Mouse (Mus musculus): Measurements from ENCODE around the gene Card19. TPM values are rescaled to one million over a fixed set of nuclear protein-coding genes. Genes with fewer than 3 reads are reported as not detected.

Gene Card19
- 32.1 and 34.4 TPM in 2 replicates for polyA plus RNA-seq (2014; fragmentation: Nextera tagmentation; extraction: Ambion mirVana)

DNA sequence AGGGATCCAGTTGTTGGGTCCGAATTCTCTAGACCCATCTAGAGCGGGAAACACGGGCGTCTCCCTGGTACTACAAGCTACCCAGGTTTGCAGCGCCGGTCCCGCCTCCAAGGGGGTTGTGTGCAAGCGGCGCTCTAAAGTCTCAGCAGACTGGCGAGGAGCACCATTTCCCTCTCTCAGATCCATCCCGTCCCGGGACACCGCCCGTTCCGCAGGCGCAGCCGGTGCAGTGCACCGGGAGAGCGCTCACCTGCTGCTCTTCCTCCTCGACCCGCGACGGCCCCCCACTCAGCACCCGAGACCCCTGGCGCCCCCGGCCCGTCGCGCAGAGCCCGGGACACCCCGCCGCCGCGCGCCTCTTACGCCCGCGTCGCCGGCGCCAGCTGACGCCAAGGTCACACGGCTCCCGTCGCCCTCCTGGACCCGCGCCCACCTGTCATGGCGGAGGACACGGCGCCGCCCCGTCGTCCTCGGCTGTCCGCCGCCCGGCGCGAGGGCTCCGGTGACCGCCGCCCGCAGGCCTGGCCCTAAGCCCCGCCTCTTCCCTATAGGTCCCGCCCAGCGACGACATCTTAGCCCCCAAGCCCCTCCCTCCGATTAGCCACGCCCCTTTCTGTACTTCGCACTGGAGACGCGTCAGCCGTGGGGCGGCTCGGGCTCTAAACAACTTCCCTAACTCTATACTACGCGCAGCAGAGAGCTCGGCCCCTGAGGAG lies at the start of gene Card19:
Gene Card19 (minus strand): TSS at position 534 of the 716 bp plus-strand sequence.
- no peaks in the 10 kb centered on the region for H3K36me3 ChIP-seq (replicated peaks; ENCODE audit: control insufficient read depth, insufficient read depth, low read depth, low read length)
- H3K27ac ChIP-seq (replicated peaks; ENCODE audit: low read depth, low read length), result no peak within 1 kb of the TSS
- peak; percentile 82 for ATAC-seq (replicated peaks; ENCODE audit: insufficient number of reproducible peaks, low FRiP score, low TSS enrichment, low read depth)
- peak; percentile 97 for DNase-seq (ENCODE audit: low spot score)
- WGBS, result under 1% methylated on average over 76 of the region's 78 CpGs
- peak within 1 kb of the TSS; percentile 76 for H3K4me3 ChIP-seq (ENCODE audit: low read depth, low read length)
- H3K4me2 ChIP-seq (ENCODE audit: low read depth, low read length), result peak within 1 kb of the TSS; percentile 89
- no peaks in the 10 kb centered on the region for H3K27me3 ChIP-seq (ENCODE audit: control insufficient read depth, insufficient read depth, low read length)
- no peaks in the 10 kb centered on the region for H3K9me3 ChIP-seq (replicated peaks; ENCODE audit: control insufficient read depth, low read length)
- H3K9ac ChIP-seq (replicated peaks; ENCODE audit: low read length), result peak within 1 kb of the TSS; percentile 76
- peaks cover 2% of the 10 kb centered on the region; the same call in 1 of the 2 replicates for H3K4me1 ChIP-seq (ENCODE audit: control insufficient read depth, insufficient read depth, low read length)

DNA sequence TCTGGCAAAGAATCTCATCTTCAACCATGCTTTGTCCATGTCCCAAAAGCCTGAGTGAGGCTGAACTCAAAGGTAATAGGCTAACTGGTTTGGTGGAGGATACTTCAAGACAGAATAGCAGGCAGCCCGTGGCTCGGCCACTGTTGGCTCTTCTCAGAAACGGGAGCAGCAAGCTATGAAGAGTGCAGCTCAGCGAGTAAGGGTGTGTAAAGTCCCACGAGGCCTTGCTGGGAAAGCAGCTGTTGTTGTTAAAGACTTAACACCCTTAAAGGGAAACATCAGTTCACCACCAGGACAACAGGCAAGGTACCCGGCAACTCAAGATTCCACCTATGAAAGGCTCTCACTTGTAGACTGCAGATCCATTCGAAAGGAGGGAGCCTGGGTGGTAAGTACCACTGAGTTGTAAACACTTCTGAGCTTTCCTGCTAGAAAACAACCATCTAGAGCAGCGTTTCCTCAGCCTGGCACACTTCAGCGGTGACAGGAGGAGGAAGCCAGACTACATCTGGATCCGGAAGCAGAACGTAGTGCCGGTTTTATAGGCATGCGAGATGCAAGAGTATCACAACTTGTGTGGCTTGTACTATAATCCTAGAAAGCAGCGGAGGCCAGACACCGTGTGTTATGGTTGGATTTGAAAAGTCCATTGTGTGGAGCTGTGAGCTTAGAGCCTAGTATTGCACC lies 44.3 kb upstream of the Card19 start:
- Histone ChIP-seq H3K4me1 (ENCODE audit: control insufficient read depth, insufficient read depth, low read length) (no peaks in the 10 kb centered on the region), H3K9me3 (replicated peaks; ENCODE audit: control insufficient read depth, low read length) (no peaks in the 10 kb centered on the region), H3K4me3 (ENCODE audit: low read depth, low read length) (no peak overlapping the region), H3K36me3 (replicated peaks; ENCODE audit: control insufficient read depth, insufficient read depth, low read depth, low read length) (no peaks in the 10 kb centered on the region), H3K27ac (replicated peaks; ENCODE audit: low read depth, low read length) (no peak overlapping the region), H3K9ac (replicated peaks; ENCODE audit: low read length) (no peak overlapping the region), H3K27me3 (ENCODE audit: control insufficient read depth, insufficient read depth, low read length) (no peaks in the 10 kb centered on the region), H3K4me2 (ENCODE audit: low read depth, low read length) (no peak overlapping the region)
- 85% methylated on average over 15 of the region's 15 CpGs for WGBS
- ATAC-seq (replicated peaks; ENCODE audit: insufficient number of reproducible peaks, low FRiP score, low TSS enrichment, low read depth) (no peak), DNase-seq (ENCODE audit: low spot score) (no peak)

DNA sequence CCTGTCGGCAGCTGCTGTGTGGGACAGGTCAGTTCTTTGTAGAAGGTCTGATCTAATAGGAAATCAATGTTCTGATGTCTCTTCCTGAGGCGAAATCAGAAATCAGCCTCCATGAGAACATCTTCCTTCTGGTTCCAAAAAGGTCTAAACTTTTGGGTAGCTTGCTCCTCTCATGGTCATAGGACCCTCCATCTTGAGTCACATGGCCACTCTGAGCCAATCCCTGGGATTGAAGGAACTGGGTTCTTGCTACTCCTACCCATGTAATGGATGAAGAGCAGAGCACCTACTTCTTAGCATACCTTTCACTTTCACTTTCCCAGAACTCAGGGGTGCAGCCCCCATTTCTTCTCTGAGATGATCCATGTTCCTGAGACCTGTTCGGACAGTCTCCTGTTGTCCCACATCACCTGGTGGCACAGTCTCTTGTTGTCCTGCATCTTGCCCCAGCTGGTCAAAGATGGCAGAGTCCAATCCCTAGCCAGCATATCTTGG lies 42.0 kb upstream of the Card19 start:
- no peak overlapping the region for H3K27ac ChIP-seq (replicated peaks; ENCODE audit: low read depth, low read length)
- 64% methylated on average over 3 of the region's 3 CpGs for WGBS
- ATAC-seq (replicated peaks; ENCODE audit: insufficient number of reproducible peaks, low FRiP score, low TSS enrichment, low read depth), result no peak

DNA sequence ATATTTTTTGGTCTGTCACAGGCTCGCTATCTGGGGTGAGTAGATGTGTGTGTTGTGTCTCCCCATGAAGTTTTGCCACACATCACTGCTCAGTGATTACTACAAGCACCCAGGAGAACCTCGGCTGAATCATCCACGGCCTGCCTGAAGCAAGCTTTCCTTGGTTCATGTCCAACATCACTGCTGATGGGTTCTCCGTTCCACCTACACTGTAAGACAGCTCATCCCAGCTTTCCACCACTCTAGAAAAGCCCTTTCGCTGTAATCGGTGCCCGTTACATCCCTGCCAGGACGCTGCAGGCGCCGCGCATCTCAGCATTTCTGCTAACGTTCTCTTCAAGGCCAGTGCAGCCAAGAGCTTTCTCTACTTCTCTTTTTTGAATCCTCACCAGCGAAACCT lies 36.9 kb upstream of the Card19 start:
- H3K36me3 ChIP-seq (replicated peaks; ENCODE audit: control insufficient read depth, insufficient read depth, low read depth, low read length), result no peaks in the 10 kb centered on the region
- no peak for ATAC-seq (replicated peaks; ENCODE audit: insufficient number of reproducible peaks, low FRiP score, low TSS enrichment, low read depth)
- no peaks in the 10 kb centered on the region for H3K9me3 ChIP-seq (replicated peaks; ENCODE audit: control insufficient read depth, low read length)
- H3K4me1 ChIP-seq (ENCODE audit: control insufficient read depth, insufficient read depth, low read length), result no peaks in the 10 kb centered on the region
- H3K9ac ChIP-seq (replicated peaks; ENCODE audit: low read length), result no peak overlapping the region
- DNase-seq (ENCODE audit: low spot score), result no peak
- H3K27ac ChIP-seq (replicated peaks; ENCODE audit: low read depth, low read length), result no peak overlapping the region
- whole genome bisulfite sequencing, result 89% methylated on average over 13 of the region's 13 CpGs
- H3K27me3 ChIP-seq (ENCODE audit: control insufficient read depth, insufficient read depth, low read length), result peaks cover 9% of the 10 kb centered on the region
- H3K4me3 ChIP-seq (ENCODE audit: low read depth, low read length), result no peak overlapping the region
- no peak overlapping the region for H3K4me2 ChIP-seq (ENCODE audit: low read depth, low read length)

More for the DNA sequence above, 42.0 kb upstream of the Card19 start:
- Histone ChIP-seq H3K4me1 (ENCODE audit: control insufficient read depth, insufficient read depth, low read length) (no peaks in the 10 kb centered on the region), H3K36me3 (replicated peaks; ENCODE audit: control insufficient read depth, insufficient read depth, low read depth, low read length) (no peaks in the 10 kb centered on the region), H3K9ac (replicated peaks; ENCODE audit: low read length) (no peak overlapping the region), H3K4me2 (ENCODE audit: low read depth, low read length) (no peak overlapping the region), H3K27me3 (ENCODE audit: control insufficient read depth, insufficient read depth, low read length) (no peaks in the 10 kb centered on the region), H3K9me3 (replicated peaks; ENCODE audit: control insufficient read depth, low read length) (no peaks in the 10 kb centered on the region), H3K4me3 (ENCODE audit: low read depth, low read length) (no peak overlapping the region)
- no peak for DNase-seq (ENCODE audit: low spot score)

DNA sequence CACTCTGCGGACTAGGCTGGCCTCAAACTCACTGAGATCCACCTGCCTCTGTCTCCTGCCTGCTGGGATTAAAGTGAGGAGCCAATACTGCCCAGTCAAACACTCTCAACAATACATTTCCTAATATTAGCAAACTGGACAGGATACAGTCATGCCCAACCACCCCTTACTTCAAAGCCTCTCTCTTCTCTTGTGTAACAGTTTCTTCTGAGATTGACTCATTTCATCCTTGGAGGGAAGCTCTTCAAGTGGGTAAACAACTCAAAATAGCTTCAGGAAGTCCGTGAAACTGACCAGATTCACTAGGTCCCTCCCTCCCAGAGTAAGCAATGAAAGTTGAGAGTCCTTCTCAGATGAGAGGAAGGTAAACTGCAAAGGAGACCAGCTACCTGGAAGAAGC lies 36.3 kb upstream of the Card19 start:
- Histone ChIP-seq H3K9ac (replicated peaks; ENCODE audit: low read length) (no peak overlapping the region), H3K36me3 (replicated peaks; ENCODE audit: control insufficient read depth, insufficient read depth, low read depth, low read length) (no peaks in the 10 kb centered on the region), H3K9me3 (replicated peaks; ENCODE audit: control insufficient read depth, low read length) (no peaks in the 10 kb centered on the region), H3K4me1 (ENCODE audit: control insufficient read depth, insufficient read depth, low read length) (peaks cover 3% of the 10 kb centered on the region; the same call in 1 of the 2 replicates), H3K27ac (replicated peaks; ENCODE audit: low read depth, low read length) (no peak overlapping the region), H3K4me2 (ENCODE audit: low read depth, low read length) (no peak overlapping the region), H3K4me3 (ENCODE audit: low read depth, low read length) (no peak overlapping the region), H3K27me3 (ENCODE audit: control insufficient read depth, insufficient read depth, low read length) (peaks cover 14% of the 10 kb centered on the region)
- ATAC-seq (replicated peaks; ENCODE audit: insufficient number of reproducible peaks, low FRiP score, low TSS enrichment, low read depth), result no peak
- no peak for DNase-seq (ENCODE audit: low spot score)
- WGBS, result 66% methylated on average over 2 of the region's 2 CpGs

DNA sequence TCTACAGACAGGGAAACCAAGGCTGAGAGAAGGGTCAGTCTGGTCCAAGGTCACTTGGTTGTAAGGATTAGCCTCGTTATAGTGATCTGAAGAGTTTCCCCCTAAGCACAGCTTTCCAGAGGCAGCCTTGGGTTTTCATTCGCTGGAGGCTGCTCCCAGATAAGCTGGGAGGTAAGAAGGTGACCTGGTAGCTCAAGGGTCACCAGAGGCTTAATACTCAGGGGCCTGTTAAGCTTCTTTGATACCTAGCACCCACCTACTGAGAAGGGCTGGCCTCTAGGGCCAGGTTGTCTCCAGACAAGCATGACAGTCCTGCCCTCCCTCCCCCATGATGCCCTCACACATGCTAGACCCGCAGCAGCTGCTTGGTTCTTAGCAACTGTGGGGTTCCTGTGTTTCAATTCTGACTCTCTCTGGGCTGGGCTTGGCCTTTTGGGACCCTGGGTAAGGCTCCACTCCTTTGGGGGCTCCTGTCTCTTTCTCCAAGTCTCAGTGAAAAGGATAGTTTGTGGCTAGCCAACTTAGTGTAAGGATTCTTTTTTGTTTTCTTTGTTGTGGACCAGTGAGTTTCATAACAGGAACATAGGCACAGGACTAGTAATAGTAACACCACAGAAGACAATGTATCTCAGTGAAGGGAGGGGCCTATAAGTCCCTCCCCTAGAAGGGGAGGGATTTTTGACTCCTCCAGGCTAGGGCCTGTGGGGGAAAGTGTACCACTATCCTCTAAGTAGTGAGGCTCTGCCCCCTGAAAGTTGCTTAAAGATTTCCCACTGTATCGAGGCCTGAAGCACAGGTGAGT lies 35.1 kb upstream of the Card19 start:
- no peaks in the 10 kb centered on the region for H3K9me3 ChIP-seq (replicated peaks; ENCODE audit: control insufficient read depth, low read length)
- peaks cover 3% of the 10 kb centered on the region; the same call in 1 of the 2 replicates for H3K4me1 ChIP-seq (ENCODE audit: control insufficient read depth, insufficient read depth, low read length)
- H3K4me3 ChIP-seq (ENCODE audit: low read depth, low read length), result no peak overlapping the region
- H3K27me3 ChIP-seq (ENCODE audit: control insufficient read depth, insufficient read depth, low read length), result peaks cover 25% of the 10 kb centered on the region
- no peak overlapping the region for H3K9ac ChIP-seq (replicated peaks; ENCODE audit: low read length)
- 30% methylated on average over 4 of the region's 4 CpGs for WGBS
- ATAC-seq (replicated peaks; ENCODE audit: insufficient number of reproducible peaks, low FRiP score, low TSS enrichment, low read depth) (no peak), DNase-seq (ENCODE audit: low spot score) (no peak)
- H3K36me3 ChIP-seq (replicated peaks; ENCODE audit: control insufficient read depth, insufficient read depth, low read depth, low read length), result no peaks in the 10 kb centered on the region
- no peak overlapping the region for H3K4me2 ChIP-seq (ENCODE audit: low read depth, low read length)
- H3K27ac ChIP-seq (replicated peaks; ENCODE audit: low read depth, low read length), result no peak overlapping the region

DNA sequence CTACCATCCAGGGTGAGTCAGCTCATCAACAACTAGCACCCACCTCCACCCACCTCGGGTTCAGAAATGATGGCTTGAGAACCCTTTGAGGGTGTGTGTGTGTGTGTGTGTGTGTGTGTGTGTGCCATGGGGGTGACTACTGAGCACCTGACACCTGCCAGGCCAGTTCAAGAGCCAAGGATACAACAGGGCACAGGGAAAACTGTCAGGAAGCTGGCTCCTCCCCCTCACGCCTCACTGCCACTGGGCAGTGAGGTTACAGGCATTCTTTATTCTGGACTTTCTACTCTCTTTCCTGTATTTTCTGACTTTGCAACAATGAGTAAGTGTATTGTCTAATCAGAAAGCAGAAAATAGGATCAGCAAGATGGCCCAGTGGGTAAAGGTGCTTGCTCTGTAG lies 33.8 kb upstream of the Card19 start:
- peaks cover 25% of the 10 kb centered on the region for H3K27me3 ChIP-seq (ENCODE audit: control insufficient read depth, insufficient read depth, low read length)
- no peak overlapping the region for H3K4me3 ChIP-seq (ENCODE audit: low read depth, low read length)
- ATAC-seq (replicated peaks; ENCODE audit: insufficient number of reproducible peaks, low FRiP score, low TSS enrichment, low read depth) (no peak), DNase-seq (ENCODE audit: low spot score) (no peak)
- 82% methylated on average over 2 of the region's 2 CpGs for WGBS
- no peak overlapping the region for H3K27ac ChIP-seq (replicated peaks; ENCODE audit: low read depth, low read length)
- no peaks in the 10 kb centered on the region for H3K36me3 ChIP-seq (replicated peaks; ENCODE audit: control insufficient read depth, insufficient read depth, low read depth, low read length)
- no peak overlapping the region for H3K4me2 ChIP-seq (ENCODE audit: low read depth, low read length)
- peaks cover 3% of the 10 kb centered on the region; the same call in 1 of the 2 replicates for H3K4me1 ChIP-seq (ENCODE audit: control insufficient read depth, insufficient read depth, low read length)
- no peak overlapping the region for H3K9ac ChIP-seq (replicated peaks; ENCODE audit: low read length)
- no peaks in the 10 kb centered on the region for H3K9me3 ChIP-seq (replicated peaks; ENCODE audit: control insufficient read depth, low read length)

Data from embryonic facial prominence, embryonic 11.5 days (tissue).